Mouse (Mus musculus): ENCODE measurements around the gene Satb2.

The Satb2 gene

GRCm38 (mm10) chr1:56928731-56929130 lies 49.7 kb downstream of the Satb2 start:
- DNase-seq (ENCODE audit: low spot score) = no peak

DNA sequence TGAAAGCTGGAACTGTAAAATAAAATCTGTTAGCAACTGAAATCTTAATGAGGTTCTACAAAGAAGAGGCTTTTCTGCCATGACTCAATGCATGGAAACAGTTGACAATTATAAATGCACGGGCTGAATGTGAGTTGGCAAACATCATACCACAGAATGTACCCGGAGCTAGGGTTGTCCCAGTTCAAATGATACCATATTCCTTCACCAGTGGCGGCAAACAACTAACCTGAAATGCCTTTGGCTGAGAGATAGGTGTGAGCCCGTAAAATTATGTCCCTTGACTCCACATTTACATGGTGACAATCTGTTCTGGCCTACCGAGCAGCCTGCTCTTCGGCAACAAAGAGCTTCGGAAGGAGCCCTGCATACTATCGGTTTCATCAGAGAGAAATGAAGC lies 58.0 kb downstream of the Satb2 start:
- DNase-seq (ENCODE audit: low spot score) = no peak

DNA sequence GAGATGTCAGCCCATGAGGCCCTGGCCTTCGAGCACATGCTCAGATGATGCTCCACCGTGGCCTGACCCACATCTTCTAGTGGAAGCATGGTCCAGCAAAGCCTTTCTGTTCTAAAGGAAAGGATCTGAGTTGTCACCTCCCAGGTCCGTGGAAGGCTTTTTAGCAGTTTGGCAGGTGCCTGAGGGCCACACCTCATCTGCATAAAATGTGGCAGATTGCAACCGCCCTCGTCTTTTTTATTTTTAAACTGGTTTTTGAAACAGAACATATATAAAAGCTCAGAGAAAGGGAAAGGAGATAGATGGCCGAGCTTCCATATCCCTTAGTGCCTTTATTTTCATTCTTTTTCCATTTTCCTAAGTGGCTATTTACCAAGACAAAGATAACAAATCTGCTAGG lies 64.2 kb downstream of the Satb2 start:
- DNase-seq (ENCODE audit: low spot score) = no peak

DNA sequence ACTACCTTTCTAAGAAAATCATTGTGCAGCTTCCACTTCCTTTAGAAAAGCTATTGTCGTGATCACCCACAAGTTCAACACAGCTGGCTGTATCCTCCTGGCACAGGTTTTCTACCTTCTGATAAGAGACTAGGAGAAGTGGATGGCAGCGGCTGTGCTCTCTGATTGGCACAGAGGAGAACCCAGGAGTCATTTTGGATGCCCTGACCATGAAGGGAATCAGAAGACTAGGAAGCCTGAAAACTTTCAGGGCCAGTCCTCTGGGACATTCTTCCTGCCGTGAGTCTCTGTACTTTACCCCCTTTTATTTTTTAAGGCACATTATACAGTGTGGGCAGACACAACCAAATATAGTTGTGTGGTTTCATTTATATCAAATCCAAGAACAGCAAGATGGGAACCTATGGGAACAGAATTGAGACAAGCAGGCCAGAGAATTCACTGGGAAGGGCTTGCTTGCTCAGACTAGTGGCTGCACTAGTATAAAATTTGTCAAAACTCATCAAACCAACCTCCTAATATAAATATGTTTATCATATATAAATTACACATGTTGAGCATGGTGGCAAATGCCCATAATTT lies 77.7 kb downstream of the Satb2 start:
- no peak for DNase-seq (ENCODE audit: low spot score)

- DNase-seq (ENCODE audit: low spot score) = no peak
These were observed 78.3 kb downstream of the Satb2 start for GRCm38 (mm10) chr1:56900187-56900586.

DNA sequence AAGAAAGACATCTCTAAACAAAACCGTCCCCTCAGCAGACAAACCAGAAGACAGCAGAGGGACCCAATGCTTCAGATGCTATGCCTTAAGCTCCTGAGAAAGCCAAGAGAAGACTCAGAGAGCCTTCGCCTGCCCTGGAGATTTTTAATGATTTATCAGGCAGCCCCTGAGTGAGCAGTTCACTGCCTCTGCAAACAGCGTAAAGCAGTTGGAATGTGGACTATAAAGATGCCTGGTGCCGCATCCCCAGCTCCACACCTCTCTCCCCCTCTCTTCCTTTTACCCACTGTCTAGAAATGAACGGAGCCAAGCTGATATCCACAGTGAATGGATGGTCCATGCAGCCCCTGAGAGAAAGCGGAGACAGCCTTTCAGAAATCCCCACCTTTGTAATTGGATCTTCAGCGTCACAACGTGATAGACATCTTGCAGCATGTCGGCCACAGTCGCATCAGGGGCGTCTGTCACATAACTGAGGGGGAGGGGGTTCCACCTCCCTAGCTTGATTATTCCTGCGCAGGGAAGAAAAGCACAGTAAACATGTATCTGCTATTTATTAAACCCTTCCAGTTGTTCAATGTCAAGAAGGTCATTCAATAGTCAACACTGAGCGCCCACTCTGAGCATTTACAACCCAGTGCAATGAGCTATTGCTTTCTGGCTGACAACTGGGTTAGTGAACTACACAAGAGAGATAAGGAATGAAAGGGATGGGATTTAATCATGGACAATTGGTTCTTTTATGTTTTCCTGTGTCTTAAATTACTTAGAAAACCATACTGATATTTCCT lies 79.6 kb downstream of the Satb2 start:
- DNase-seq (ENCODE audit: low spot score) = no peak

DNA sequence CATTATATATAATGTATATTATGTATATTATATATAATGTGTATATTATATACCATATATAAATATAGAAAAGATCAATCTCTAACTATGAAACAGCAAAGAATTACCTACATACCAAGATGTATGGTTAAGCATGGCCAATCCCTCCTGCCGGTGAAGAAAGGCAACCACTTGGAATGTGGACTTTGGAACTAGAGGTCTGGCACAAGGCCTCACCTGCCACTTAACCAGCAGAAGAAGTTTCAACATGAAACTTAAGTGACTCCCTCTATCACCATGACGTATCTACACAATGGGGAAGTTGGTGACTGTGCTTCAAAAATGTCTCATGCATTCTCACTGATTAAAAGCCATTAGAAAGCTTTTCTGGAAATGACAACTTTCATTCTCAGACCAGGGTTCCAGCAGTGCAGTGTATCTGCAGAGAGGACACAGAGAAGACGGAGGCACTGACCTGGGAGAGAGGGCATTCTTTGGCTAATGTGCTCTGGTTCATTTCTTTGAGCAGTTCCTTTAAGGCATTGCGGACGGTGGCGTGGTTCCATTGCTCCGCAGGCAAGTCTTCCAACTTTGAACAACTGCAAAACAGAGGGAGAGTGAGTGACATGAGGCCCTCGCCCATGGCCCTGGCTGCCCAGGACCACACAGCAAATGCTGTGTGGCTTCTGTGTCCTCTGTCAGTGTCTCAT lies 80.8 kb downstream of the Satb2 start:
- no peak for DNase-seq (ENCODE audit: low spot score)

DNA sequence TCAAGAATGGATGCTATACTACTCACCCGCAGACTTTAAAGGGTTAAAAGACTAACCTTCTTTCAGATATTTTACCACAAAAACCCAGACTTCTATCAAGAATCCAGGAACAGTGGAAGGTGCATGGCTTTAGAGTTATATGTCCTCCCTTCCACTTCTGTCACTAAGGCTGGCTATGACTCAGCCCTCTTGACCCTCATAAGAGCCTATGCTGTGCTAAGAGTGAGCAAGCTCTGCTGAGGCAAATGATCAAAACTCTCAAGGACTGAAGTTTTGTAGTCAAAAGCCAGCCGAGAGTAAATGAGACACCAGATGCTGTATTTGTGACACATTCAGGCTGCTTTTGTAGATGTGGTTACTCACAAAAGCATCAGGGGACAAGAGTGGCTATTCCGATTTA lies 81.8 kb downstream of the Satb2 start:
- no peak for DNase-seq (ENCODE audit: low spot score)

GRCm38 (mm10) chr1:56892766-56893165 lies 85.7 kb downstream of the Satb2 start:
- DNase-seq (ENCODE audit: low spot score) = no peak

GRCm38 (mm10) chr1:56888939-56889338 lies 89.5 kb downstream of the Satb2 start:
- DNase-seq (ENCODE audit: low spot score) = no peak

DNA sequence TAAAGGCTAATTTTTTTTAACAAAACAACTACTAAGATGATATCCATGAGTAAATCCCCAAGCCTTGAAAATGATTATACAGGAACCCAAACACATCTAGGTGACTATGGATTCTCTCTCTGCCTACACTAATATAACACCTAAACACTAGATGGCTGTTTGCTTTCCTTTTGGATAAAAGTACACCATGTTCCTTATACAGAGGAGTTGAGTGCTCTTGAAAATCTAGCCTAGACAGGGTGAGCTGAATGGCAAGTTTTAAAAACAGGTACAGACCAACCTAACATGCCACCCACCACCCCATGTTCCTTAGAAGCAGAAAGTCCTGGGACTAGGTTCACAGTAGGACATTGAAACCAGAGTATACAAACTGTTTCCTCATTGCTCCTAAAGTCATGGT lies 90.9 kb downstream of the Satb2 start:
- DNase-seq (ENCODE audit: low spot score) = no peak

GRCm38 (mm10) chr1:56871485-56871884 lies 107.0 kb downstream of the Satb2 start:
- no peak for DNase-seq (ENCODE audit: low spot score)

DNA sequence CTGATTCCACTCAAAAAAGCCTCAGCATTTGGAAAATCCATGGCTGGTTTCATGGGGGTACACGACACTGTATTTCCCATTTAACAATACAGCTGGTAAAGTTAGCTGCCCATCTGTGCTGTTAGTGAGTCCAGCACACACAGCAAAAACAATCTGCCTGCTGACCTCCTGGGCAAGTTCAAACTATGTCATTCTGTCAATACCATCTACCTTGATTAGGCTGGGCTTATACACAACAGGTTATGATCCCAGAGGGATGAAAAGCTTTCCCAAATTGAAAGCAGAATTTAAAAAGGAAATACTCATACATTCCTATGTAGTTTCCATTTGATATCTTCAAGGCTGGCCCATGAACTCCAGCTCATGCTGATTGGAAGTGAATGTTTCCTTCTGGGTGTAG lies 113.2 kb downstream of the Satb2 start:
- no peak for DNase-seq (ENCODE audit: low spot score)

DNA sequence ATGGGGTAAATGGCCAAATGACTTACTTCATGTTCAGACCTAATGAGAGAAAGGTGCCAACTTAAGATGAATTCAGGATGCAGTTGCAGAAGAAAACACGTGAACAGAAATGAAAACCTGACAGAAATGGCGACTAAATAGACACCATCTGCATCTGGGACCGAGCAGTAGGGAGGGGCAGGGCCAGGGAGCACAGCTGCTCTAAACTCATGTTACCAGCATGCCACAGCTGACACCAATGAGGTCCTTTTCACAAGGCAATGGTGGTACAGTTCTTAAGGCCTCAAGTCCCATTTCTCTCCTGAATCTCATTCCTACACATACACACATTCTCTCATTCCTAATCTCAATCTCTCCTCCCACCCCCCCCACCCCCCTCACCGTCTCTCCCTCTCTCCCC lies 115.7 kb downstream of the Satb2 start:
- DNase-seq (ENCODE audit: low spot score) = peak; percentile 28

DNA sequence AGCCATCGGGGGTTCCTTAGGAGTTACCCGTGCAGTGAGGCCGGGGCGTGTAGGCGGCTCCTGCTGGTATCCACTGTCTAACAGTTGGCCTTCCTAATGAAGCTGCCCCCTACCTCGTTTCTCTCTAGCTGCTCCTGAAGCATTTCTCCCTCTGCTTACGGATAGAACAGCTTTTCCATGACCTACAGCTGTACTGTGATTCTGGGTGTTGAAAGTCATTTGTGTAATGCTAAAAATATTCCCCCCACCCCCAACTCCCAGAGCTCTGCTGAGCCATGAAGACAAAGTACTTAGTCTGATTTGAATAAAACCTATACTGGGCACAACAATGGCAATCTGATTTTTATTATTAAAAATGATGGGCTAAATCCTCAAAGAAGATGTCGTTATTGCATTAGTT lies 121.2 kb downstream of the Satb2 start:
- DNase-seq (ENCODE audit: low spot score) = no peak

DNA sequence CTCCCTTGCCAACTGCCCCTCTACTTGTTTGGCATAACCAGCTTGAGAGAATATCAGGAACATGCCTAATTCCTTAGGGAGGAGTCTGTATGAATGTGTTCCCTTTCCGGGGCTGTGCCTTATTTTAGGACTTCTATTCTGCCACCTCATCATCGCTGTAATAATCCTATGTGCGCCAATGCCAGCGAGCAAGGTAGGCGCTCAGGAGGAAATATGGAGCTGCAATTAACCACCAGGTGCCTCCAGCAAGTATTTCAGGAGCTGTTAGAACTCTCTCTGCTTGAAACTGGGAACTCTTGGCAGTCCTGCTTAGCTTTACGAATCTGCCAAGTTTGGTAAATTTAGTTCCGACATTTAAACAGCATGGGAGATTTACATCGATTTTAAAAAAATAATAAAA lies 128.0 kb downstream of the Satb2 start:
- DNase-seq (ENCODE audit: low spot score) = no peak

DNA sequence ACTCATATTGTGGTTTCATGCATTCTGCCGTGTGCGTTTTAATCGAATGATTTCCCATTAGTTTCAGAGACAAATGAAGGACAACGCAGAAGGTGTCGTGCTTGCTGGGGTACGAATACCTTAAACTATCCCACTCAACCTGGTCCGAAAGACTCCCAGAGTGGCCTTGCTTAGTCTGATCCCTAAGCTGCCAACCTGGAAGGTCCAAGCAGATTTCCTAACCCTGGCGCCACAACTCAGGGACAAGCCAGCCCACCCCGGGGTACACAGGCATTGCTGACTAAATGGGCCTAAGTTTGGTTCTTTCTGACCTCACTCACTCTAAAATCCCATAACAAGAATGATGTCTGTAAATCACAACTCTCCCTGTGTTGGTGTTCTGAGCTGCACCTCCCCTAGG lies 132.1 kb downstream of the Satb2 start:
- no peak for DNase-seq (ENCODE audit: low spot score)

DNA sequence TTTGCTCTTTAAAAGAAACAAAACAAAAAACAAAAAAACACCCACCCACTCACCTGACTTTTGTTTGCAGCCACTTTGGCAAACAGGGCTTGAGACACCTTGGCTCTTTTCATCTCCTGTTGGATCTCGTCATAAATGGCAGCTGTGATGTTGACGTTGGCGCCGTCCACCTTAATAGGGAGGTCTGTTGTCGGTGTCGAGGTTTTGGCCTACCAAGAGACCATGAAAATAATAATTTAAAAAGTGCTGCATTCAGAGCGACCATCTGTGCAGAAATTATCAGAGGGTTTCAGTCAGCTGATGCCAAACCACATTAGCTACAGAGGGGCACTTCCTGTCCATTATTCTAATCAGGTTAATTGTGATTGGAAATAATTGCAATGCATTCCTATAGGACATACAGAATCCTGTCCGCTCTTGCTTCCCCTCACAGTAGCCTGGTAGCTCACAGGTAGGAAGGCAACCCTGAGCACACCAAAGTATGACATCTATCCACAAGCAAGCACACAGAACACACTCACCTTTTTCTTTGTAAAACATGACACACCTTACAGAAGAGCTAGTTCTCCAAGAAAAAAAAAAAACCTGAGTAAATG lies 132.8 kb downstream of the Satb2 start:
- no peak for DNase-seq (ENCODE audit: low spot score)

GRCm38 (mm10) chr1:56844551-56845330 lies 133.7 kb downstream of the Satb2 start:
- no peak for DNase-seq (ENCODE audit: low spot score)

DNA sequence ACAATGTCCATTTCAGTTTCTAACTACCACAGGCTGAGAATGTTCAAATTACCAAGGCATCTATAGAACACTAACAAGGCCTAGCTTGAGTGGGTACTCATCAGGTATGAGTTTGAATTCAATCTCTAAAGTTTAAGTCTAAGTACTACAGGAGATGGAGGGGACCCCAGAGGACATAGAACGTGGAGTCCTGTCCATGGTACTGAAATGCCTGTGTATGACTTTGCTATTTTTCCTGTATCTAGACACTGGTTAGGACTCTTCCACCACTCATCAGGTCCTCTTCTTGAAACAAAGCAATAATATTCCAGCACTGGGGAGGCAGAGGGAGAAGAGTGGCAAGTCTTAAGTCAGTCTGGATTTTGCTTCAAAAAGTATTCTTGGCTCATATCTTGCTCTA lies 139.5 kb downstream of the Satb2 start:
- peak; percentile 58 for DNase-seq (ENCODE audit: low spot score)

DNA sequence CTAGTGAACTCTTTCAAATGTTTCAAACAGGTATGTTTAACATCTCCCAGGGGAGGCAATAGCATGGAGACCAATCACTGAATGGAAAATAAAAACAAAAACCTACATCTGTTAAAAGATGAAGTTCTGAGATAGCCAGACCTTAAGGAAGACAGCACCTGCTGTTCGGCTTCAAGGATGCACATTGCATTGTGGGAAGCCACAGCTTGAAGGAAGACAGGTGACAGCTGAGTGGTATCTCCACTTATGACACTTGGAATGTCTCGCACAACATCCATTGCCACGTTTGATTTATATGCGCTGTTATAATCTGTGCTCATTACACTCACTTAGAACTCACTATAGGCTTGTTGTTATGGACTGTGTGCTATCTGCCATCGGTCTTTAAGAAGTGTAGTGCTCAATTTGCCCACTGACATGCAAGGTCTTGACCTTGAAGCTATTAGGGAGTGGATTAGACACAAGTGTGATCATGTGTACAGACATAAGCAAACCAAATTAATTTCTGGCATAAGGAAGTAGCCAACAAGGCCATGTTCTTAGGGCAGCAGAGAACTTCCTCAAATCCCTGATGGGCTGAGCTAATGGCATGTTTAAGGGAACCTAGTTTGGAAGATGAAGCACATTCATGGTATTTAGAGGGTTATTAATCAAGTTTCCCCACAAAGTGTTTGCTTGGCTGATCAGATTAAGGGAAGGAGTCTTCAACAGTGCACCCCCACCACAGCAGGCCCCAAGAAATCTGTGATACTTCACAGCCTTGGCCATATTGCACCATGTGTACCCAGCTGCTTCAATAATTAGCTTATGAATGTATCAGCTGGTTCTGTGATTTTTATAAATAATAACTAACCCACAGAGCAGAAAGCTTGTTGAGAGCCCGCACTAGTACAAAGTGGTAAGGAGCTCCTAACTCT lies 144.2 kb downstream of the Satb2 start:
- peak; percentile 41 for DNase-seq (ENCODE audit: low spot score)
